Mouse (Mus musculus) liver, adult 2 months (tissue): ENCODE measurements around the gene Mtch1.

ENCODE experiments used
- CTCF ChIP-seq: fragments of 200-500 bp; IDR thresholded peaks from 2 replicates; pipeline ENCODE4 v1.5.1; 2011; ENCODE audit warnings: low read depth, low read length, control low read depth
- POLR2A ChIP-seq: fragments of 200-500 bp; IDR thresholded peaks from 2 replicates; pipeline ENCODE4 v1.6.1; 2011; ENCODE audit warnings: low read length, control low read depth; ENCODE audit not compliant: insufficient read depth; ENCODE audit errors: extremely low read depth

GRCm38 (mm10) chr17:29303856-29304255 lies 43.9 kb downstream of the Mtch1 start:
- TF ChIP-seq POLR2A (no peak), CTCF (no peak)
